Mouse (Mus musculus): ENCODE measurements around the gene Tmed9. TPM values are rescaled to one million over a fixed set of nuclear protein-coding genes. Genes with fewer than 3 reads are reported as not detected.
"Not testable (repeated sequence)": the region's sequence is repeated elsewhere in the genome, so short reads cannot be mapped to it uniquely, and the experiment has no call there.

Tmed9 gene
- polyA plus RNA-seq, 1 experiment from 2014 or later, result 45.1 TPM

DNA sequence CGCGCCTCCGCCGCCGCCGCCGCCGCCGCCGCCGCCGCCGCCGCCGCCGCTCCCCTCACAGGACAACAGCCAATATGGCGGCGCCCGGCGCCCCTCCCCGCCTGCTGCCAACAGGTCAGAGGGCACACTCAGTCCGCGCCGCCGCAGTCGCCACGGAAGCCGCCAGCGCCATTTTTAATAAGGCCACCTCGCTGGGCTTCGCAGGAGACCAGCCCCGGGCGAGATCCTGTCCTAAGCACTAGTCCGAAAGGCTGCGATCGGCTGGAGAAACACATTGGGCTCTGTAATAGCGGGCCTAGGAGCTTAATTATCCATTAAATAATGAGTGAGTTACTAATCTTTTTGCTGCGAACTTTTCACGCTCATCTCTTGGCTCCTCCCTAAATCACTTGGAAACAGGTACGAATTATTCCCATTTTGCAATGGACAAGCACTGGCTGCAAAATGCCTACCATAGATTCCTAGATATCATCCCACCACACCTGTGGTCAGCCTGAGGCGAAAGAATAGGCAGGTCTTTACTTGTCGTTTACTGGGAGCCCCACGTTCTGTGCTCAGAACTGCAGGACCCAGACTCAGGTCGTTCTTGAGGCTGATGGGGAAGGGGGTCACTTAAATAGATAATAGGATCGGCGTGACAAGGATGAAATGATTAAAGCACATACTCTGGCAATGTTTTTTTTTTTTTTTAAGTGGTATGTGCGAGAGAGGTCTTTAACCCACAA lies 2.3 kb upstream of the Tmed9 start, which contains the start of gene Fam193b:
TSS of gene Fam193b (minus strand) at position 94 of the 725 bp plus-strand sequence.
- no peaks in the 10 kb centered on the region for H3K27me3 ChIP-seq (ENCODE audit: insufficient read depth, low read length)
- H3K4me2 ChIP-seq (ENCODE audit: low read depth, low read length), result peak within 1 kb of the TSS; percentile 84
- H3K9ac ChIP-seq (replicated peaks), result peak within 1 kb of the TSS; percentile 98
- TF ChIP-seq CTCF (IDR thresholded peaks at IDR 0.05; ENCODE audit: low read depth) (no peak), EP300 (IDR thresholded peaks at IDR 0.05; ENCODE audit: low read depth) (no peak)
- 3% methylated on average over 44 of the region's 47 CpGs for WGBS (ENCODE audit: insufficient replicate concordance)
- DNase-seq (peak; percentile 96), ATAC-seq (peak; percentile 97)
- H3K4me3 ChIP-seq (ENCODE audit: low read depth, low read length), result peak within 1 kb of the TSS; percentile 95
- H3K36me3 ChIP-seq (replicated peaks; ENCODE audit: insufficient read depth, low read length), result 0 out of 2 replicates have a peak, but pooled peaks cover 8% of the 10 kb centered on the region
- peak within 1 kb of the TSS; percentile 87 for H3K27ac ChIP-seq (ENCODE audit: low read depth)
- no peaks in the 10 kb centered on the region for H3K9me3 ChIP-seq (ENCODE audit: low read length)
- H3K4me1 ChIP-seq (ENCODE audit: insufficient read depth), result peaks cover 16% of the 10 kb centered on the region

DNA sequence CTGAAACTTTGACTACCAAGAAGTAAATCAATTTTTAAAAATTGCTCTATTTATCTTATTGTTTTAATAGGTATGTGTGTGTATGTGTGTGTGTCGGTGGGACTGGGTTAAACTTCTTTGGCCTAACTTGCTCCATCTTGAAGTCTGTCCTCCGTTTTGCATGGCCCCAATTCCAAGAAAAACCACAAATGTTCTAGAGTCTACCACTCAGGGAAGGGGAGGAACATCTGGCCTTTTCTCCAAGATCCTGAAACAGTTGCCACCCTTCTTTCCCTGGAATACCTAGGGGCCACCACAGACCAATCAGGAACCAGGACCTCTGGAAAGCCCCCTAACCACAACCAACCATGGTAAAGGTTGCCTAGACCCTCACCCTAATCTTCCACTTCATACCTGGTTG lies 1.6 kb upstream of the Tmed9 start:
- H3K9ac ChIP-seq (replicated peaks), result no peak overlapping the region
- WGBS (ENCODE audit: insufficient replicate concordance), result 50% methylated on average over 2 of the region's 2 CpGs
- ATAC-seq (no peak), DNase-seq (no peak)
- TF ChIP-seq EP300 (IDR thresholded peaks at IDR 0.05; ENCODE audit: low read depth) (no peak), CTCF (IDR thresholded peaks at IDR 0.05; ENCODE audit: low read depth) (no peak)
- 0 out of 2 replicates have a peak, but pooled peaks cover 5% of the 10 kb centered on the region for H3K36me3 ChIP-seq (replicated peaks; ENCODE audit: insufficient read depth, low read length)
- H3K4me3 ChIP-seq (ENCODE audit: low read depth, low read length), result no peak overlapping the region
- no peaks in the 10 kb centered on the region for H3K9me3 ChIP-seq (ENCODE audit: low read length)
- peaks cover 16% of the 10 kb centered on the region for H3K4me1 ChIP-seq (ENCODE audit: insufficient read depth)
- no peak overlapping the region for H3K27ac ChIP-seq (ENCODE audit: low read depth)
- H3K4me2 ChIP-seq (ENCODE audit: low read depth, low read length), result peak overlapping the region; percentile 84
- H3K27me3 ChIP-seq (ENCODE audit: insufficient read depth, low read length), result no peaks in the 10 kb centered on the region

DNA sequence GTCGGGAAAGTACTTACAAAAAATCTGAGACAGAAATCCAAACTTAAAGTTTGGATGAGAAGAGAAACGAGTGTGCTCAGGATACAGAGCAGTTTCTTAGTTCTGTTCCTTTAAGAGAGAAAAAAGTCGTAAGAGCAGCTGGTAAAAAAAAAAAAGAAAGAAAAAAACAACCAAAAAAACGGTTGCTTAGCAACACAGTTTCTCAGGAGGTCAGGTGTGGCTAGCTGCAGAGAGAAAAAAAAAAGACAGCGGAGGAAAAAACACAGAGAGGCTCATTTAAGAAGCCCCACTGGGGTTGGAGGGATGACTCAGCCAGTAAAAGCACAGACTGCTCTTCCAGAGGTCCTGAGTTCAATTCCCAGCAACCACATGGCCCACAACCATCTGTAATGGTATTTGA lies 789 bp downstream of the Tmed9 start:
- Histone ChIP-seq H3K27me3 (ENCODE audit: insufficient read depth, low read length) (no peaks in the 10 kb centered on the region), H3K4me2 (ENCODE audit: low read depth, low read length) (no peak overlapping the region), H3K4me1 (ENCODE audit: insufficient read depth) (peaks cover 13% of the 10 kb centered on the region), H3K36me3 (replicated peaks; ENCODE audit: insufficient read depth, low read length) (no peaks in the 10 kb centered on the region), H3K4me3 (ENCODE audit: low read depth, low read length) (no peak overlapping the region), H3K9me3 (ENCODE audit: low read length) (no peaks in the 10 kb centered on the region), H3K9ac (replicated peaks) (no peak overlapping the region), H3K27ac (ENCODE audit: low read depth) (no peak overlapping the region)
- DNase-seq (no peak), ATAC-seq (no peak)
- TF ChIP-seq EP300 (IDR thresholded peaks at IDR 0.05; ENCODE audit: low read depth), result no peak
- no peak for TF ChIP-seq CTCF (IDR thresholded peaks at IDR 0.05; ENCODE audit: low read depth)
- WGBS (ENCODE audit: insufficient replicate concordance), result 72% methylated on average over 5 of the region's 5 CpGs

DNA sequence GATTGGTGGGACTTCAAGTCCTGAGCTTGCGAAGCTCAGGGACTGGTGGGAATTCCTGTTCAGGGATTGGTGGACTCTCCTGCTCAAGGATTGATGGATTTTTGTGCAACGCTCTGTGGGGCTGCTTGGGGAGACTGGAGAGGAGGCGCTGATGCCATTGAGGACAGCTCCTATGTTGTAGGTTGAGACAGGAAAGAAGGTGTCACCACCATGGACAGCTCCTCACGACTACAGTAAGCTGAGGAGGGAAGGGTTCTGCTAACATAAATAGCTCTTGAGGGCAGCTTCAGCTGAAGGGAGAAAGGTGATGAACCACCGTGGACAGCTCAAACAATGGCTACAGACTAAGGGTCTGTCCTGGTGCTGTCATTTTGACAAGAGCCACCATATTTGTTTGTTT lies 2.4 kb downstream of the Tmed9 start:
- ATAC-seq (no peak), DNase-seq (no peak)
- Histone ChIP-seq H3K4me3 (ENCODE audit: low read depth, low read length) (no peak overlapping the region), H3K9me3 (ENCODE audit: low read length) (no peaks in the 10 kb centered on the region), H3K9ac (replicated peaks) (no peak overlapping the region), H3K36me3 (replicated peaks; ENCODE audit: insufficient read depth, low read length) (no peaks in the 10 kb centered on the region), H3K4me1 (ENCODE audit: insufficient read depth) (peaks cover 4% of the 10 kb centered on the region), H3K4me2 (ENCODE audit: low read depth, low read length) (no peak overlapping the region), H3K27ac (ENCODE audit: low read depth) (no peak overlapping the region), H3K27me3 (ENCODE audit: insufficient read depth, low read length) (no peaks in the 10 kb centered on the region)
- WGBS (ENCODE audit: insufficient replicate concordance), result 56% methylated on average over 5 of the region's 5 CpGs
- TF ChIP-seq CTCF (IDR thresholded peaks at IDR 0.05; ENCODE audit: low read depth) (no peak), EP300 (IDR thresholded peaks at IDR 0.05; ENCODE audit: low read depth) (no peak)

DNA sequence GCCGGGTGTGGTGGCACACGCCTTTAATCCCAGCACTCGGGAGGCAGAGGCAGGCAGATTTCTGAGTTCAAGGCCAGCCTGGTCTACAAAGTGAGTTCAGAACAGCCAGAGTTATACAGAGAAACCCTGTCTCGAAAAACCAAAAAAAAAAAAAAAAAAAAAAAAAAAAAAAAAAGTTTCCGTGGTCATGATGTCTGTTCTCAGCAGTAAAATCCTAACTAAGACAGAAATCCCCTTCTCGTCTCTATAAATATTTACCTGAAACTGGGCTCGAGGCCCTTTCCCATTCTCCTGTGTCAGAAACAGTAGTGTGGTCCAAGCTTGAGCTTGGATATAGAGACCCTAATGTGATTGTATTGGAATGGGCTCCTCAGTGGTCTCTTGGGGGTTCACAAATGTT lies 3.3 kb downstream of the Tmed9 start:
- H3K4me2 ChIP-seq (ENCODE audit: low read depth, low read length); ATAC-seq; H3K9me3 ChIP-seq (ENCODE audit: low read length); H3K27ac ChIP-seq (ENCODE audit: low read depth); H3K4me1 ChIP-seq (ENCODE audit: insufficient read depth); H3K27me3 ChIP-seq (ENCODE audit: insufficient read depth, low read length); H3K9ac ChIP-seq (replicated peaks); DNase-seq; H3K36me3 ChIP-seq (replicated peaks; ENCODE audit: insufficient read depth, low read length); H3K4me3 ChIP-seq (ENCODE audit: low read depth, low read length): not testable (repeated sequence)
- 76% methylated on average over 7 of the region's 7 CpGs for WGBS (ENCODE audit: insufficient replicate concordance)

DNA sequence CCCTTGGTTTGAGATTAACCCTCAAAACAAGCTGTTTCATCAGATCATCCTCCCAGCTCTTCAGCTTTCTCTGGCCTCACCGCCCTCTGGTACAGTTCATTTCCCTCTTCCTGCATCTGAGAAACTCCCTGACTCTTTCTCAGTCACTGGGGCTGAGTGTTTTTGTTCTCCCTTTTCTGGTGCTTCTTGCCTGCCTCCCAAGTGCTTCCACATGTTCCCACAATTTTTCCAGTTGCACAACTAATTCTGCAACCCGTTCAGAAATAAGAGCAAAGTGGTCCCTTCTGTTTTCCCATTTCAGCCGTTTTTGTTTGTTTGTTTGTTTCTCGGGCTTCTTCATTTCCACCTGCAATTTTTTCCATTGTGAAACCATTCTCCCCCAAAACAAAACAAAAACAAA lies 4.6 kb downstream of the Tmed9 start:
- Histone ChIP-seq H3K4me3 (ENCODE audit: low read depth, low read length) (no peak overlapping the region), H3K9ac (replicated peaks) (no peak overlapping the region), H3K9me3 (ENCODE audit: low read length) (no peaks in the 10 kb centered on the region), H3K36me3 (replicated peaks; ENCODE audit: insufficient read depth, low read length) (no peaks in the 10 kb centered on the region), H3K27ac (ENCODE audit: low read depth) (no peak overlapping the region), H3K27me3 (ENCODE audit: insufficient read depth, low read length) (no peaks in the 10 kb centered on the region), H3K4me2 (ENCODE audit: low read depth, low read length) (no peak overlapping the region), H3K4me1 (ENCODE audit: insufficient read depth) (no peaks in the 10 kb centered on the region)
- TF ChIP-seq EP300 (IDR thresholded peaks at IDR 0.05; ENCODE audit: low read depth) (no peak), CTCF (IDR thresholded peaks at IDR 0.05; ENCODE audit: low read depth) (no peak)
- DNase-seq (no peak), ATAC-seq (no peak)
- 63% methylated on average over 4 of the region's 4 CpGs for WGBS (ENCODE audit: insufficient replicate concordance)

Measured in liver, postnatal 0 days (tissue).